Mouse (Mus musculus) neutrophil, adult 5-6 weeks (primary cell): Measurements from ENCODE around the gene Trip10. TPM values are rescaled to one million over a fixed set of nuclear protein-coding genes. Genes with fewer than 3 reads are reported as not detected.
A peak's percentile ranks its signal among the peaks of the same experiment; 100 is the strongest.

Source experiments
- ATAC-seq: fragments of 151-379, 151-347 bp; 2 replicates; pipeline ENCODE4 v1.8.0; 2017; ENCODE audit warnings: mild to moderate bottlenecking, moderate TSS enrichment; ENCODE audit not compliant: insufficient number of reproducible peaks, poor library complexity, low FRiP score, severe bottlenecking; ENCODE audit errors: extremely low read depth
- total RNA-seq: library from RNA; stranded (forward); fragments of 200-1000 nt; gene quantifications from 2 replicates; pipeline ENCODE4 v1.2.3, GENCODE M21; 2017

Trip10 gene
- total RNA-seq, result 3.4 and 4.1 TPM in 2 replicates

GRCm38 (mm10) chr17:57249186-57250181 is at the start of gene Trip10:
Gene Trip10, plus strand, starts transcription at chr17:57249455.
- peak; percentile 36 for ATAC-seq

GRCm38 (mm10) chr17:57201841-57202724 is 47.2 kb upstream of the Trip10 start:
- ATAC-seq, result no peak

- no peak for ATAC-seq
These were observed 41.3 kb upstream of the Trip10 start for GRCm38 (mm10) chr17:57207938-57208337.

GRCm38 (mm10) chr17:57209330-57209729 is 39.9 kb upstream of the Trip10 start:
- peak; percentile 27; the same call in 1 of the 2 replicates for ATAC-seq

- no peak for ATAC-seq
These were observed 37.8 kb upstream of the Trip10 start for GRCm38 (mm10) chr17:57211501-57211900.

GRCm38 (mm10) chr17:57214676-57215387 is 34.4 kb upstream of the Trip10 start:
- ATAC-seq, result no peak

- no peak for ATAC-seq
These were observed 30.8 kb upstream of the Trip10 start for GRCm38 (mm10) chr17:57218335-57218900.

- peak; percentile 43; the same call in 1 of the 2 replicates for ATAC-seq
These were observed 29.9 kb upstream of the Trip10 start for GRCm38 (mm10) chr17:57219167-57219883.

GRCm38 (mm10) chr17:57219884-57220207 is 29.4 kb upstream of the Trip10 start:
- no peak for ATAC-seq

- ATAC-seq, result no peak
These were observed 27.3 kb upstream of the Trip10 start for GRCm38 (mm10) chr17:57221911-57222310.

GRCm38 (mm10) chr17:57223313-57223712 is 25.9 kb upstream of the Trip10 start:
- ATAC-seq, result no peak

- no peak for ATAC-seq
These were observed 21.8 kb upstream of the Trip10 start for GRCm38 (mm10) chr17:57227468-57227867.

- ATAC-seq, result peak; percentile 50
These were observed 21.2 kb upstream of the Trip10 start, which contains the start of gene C3 for GRCm38 (mm10) chr17:57228014-57228413. Gene C3, minus strand, starts transcription at chr17:57228136.

- ATAC-seq, result no peak
These were observed 20.4 kb upstream of the Trip10 start for GRCm38 (mm10) chr17:57228873-57229272.

- ATAC-seq, result peak; percentile 14; the same call in 1 of the 2 replicates
These were observed 19.2 kb upstream of the Trip10 start for GRCm38 (mm10) chr17:57229851-57230727.

- ATAC-seq, result no peak
These were observed 18.5 kb upstream of the Trip10 start for GRCm38 (mm10) chr17:57230728-57231125.

GRCm38 (mm10) chr17:57231321-57231771 is 17.9 kb upstream of the Trip10 start:
- ATAC-seq, result no peak
